Mouse (Mus musculus) left cerebral cortex, adult 8-10 months (tissue): ENCODE data around the gene Six5. TPM values are rescaled to one million over a fixed set of nuclear protein-coding genes. Genes with fewer than 3 reads are reported as not detected.

ENCODE experiments used
- DNase-seq, 2 experiments: peaks; one replicate each; pipeline ENCODE4 v3.0.0; 2022; ENCODE audit warnings: low spot score in 2 of 2
- microRNA-seq, 2 experiments: library from miRNA; unstranded; fragments of <30 nt; microRNA quantifications; one replicate each; pipeline ENCODE4 v1.2.0; 2022
- total RNA-seq, 4 experiments: library from RNA; stranded (reverse); gene quantifications; 2 replicates each; pipeline ENCODE4 v1.2.4; 2022

Gene Six5
- total RNA-seq, 4 experiments from 2014 or later = 2.0 to 2.5 (median 2.3) TPM

GRCm38 (mm10) chr7:19146793-19147192, 52.4 kb downstream of the Six5 start:
- DNase-seq = no peak

- no peak for DNase-seq
Observed at GRCm38 (mm10) chr7:19147497-19148045, 53.2 kb downstream of the Six5 start.

Small RNA genes lying within 50 kb of the gene (microRNA-seq; reads per million reads assigned to microRNA genes)
- gene Mir3100 = 2.0 to 4.4 reads per million in 2 experiments

Other genes starting within 250 kb of the Six5 start
- gene Pglyrp1, start 223.3 kb upstream of the Six5 start, total RNA-seq = 10 to 100 TPM in 3 of 4 experiments, 1 to 10 TPM in 1; 9.4 to 15.3 (median 12.8) TPM
- gene Ccdc61, start 184.2 kb upstream of the Six5 start, total RNA-seq = 10 to 100 TPM; 11.5 to 12.8 (median 12.2) TPM
- gene Nova2, start 168.7 kb upstream of the Six5 start, total RNA-seq = 10 to 100 TPM; 67.1 to 75.1 (median 69.9) TPM
- gene Nanos2, start 107.2 kb upstream of the Six5 start, total RNA-seq = 1 to 10 TPM in 2 of 4 experiments, under 1 TPM in 2; 0.53 to 1.3 (median 1.0) TPM
- gene Mypop, start 103.3 kb upstream of the Six5 start, total RNA-seq = 10 to 100 TPM; 54.2 to 60.5 (median 57.6) TPM
- gene Irf2bp1, start 90.5 kb upstream of the Six5 start, total RNA-seq = 10 to 100 TPM; 51.2 to 54.1 (median 53.2) TPM
- not detected for gene Foxa3, start 71.1 kb upstream of the Six5 start, total RNA-seq
- gene Sympk, start 70.2 kb upstream of the Six5 start, total RNA-seq = 100 to 1,000 TPM; 104 to 113 (median 111) TPM
- gene Rsph6a, start 39.9 kb upstream of the Six5 start, total RNA-seq = under 1 TPM in 3 of 4 experiments, not detected in 1; 0.24 to 0.79 (median 0.32) TPM
- gene Dmwd, start 18.4 kb upstream of the Six5 start, total RNA-seq = 100 to 1,000 TPM; 139 to 148 (median 143) TPM
- gene Dmpk, start 10.7 kb upstream of the Six5 start, total RNA-seq = 10 to 100 TPM; 25.0 to 39.7 (median 31.6) TPM
- under 1 TPM in 3 of 4 experiments, not detected in 1; 0.37 to 0.68 (median 0.48) TPM for gene Gm4969, start 23.8 kb downstream of the Six5 start, total RNA-seq
- 10 to 100 TPM; 13.2 to 15.7 (median 14.2) TPM for gene Fbxo46, start 25.3 kb downstream of the Six5 start, total RNA-seq
- gene Qpctl, start 54.7 kb downstream of the Six5 start, total RNA-seq = 10 to 100 TPM; 16.5 to 19.2 (median 18.6) TPM
- 10 to 100 TPM; 73.5 to 79.4 (median 76.1) TPM for gene Snrpd2, start 55.1 kb downstream of the Six5 start, total RNA-seq
- gene Gipr, start 71.5 kb downstream of the Six5 start, total RNA-seq = 1 to 10 TPM; 1.2 to 2.5 (median 1.5) TPM
- 100 to 1,000 TPM; 159 to 188 (median 167) TPM for gene Eml2, start 81.8 kb downstream of the Six5 start, total RNA-seq
- gene Gpr4, start 117.9 kb downstream of the Six5 start, total RNA-seq = 1 to 10 TPM; 2.2 to 2.7 (median 2.5) TPM
- 10 to 100 TPM; 40.2 to 46.7 (median 43.1) TPM for gene Opa3, start 133.7 kb downstream of the Six5 start, total RNA-seq
- 10 to 100 TPM; 13.6 to 16.9 (median 15.6) TPM for gene Vasp, start 177.2 kb downstream of the Six5 start, total RNA-seq
- gene Ppm1n, start 185.5 kb downstream of the Six5 start, total RNA-seq = under 1 TPM in 1 of 4 experiments, not detected in 3; 0.68 TPM
- gene Rtn2, start 188.0 kb downstream of the Six5 start, total RNA-seq = 100 to 1,000 TPM; 108 to 133 (median 114) TPM
- gene Fosb, start 215.5 kb downstream of the Six5 start, total RNA-seq = 10 to 100 TPM; 11.1 to 15.1 (median 13.8) TPM